Comparison of ENCODE assay signal across 23 mouse cellular contexts in the genomic region with DNA sequence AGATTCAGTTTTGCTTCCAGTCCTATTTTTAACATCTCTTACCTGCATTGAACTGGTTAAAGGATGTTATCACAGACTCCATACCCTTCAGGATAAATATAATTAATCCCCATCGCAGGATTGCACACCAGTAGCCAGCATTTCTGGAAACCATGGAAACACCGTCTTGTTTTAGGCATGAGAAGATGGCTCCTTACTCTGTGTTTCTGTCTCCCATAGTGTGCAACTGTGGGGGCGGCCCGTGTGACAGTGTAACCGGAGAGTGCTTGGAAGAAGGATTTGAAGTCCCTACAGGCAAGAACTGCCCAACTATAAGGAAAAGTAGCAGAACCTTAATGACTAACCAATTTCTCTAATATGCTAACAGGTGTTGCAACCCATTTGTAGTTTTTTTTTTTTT.
DNase-seq lines count a peak whose midpoint lies in the region; ATAC-seq lines count a peak whose summit lies in the region.
"Had no signal": no experiment of that assay in that cellular context is flagged by ENCODE, and none has a peak within 500 bp of the region (broad histone marks: within the 10 kb centered on the region; RNA-seq: fewer than 3 reads in every experiment).

No protein-coding gene starts in this region.

- H3K4me2 ChIP-seq in hindbrain, embryonic 12.5 days (replicated peaks) = no peak overlapping the region
- no peak overlapping the region for H3K4me2 ChIP-seq in hindbrain, embryonic 11.5 days (replicated peaks; ENCODE audit: low read depth, low read length)
- no peak overlapping the region for H3K4me2 ChIP-seq in midbrain, embryonic 13.5 days (replicated peaks)
- H3K4me2 ChIP-seq in midbrain, embryonic 12.5 days (replicated peaks) = no peak overlapping the region
- H3K4me2 ChIP-seq: embryonic facial prominence, embryonic 12.5 days; forebrain, embryonic 13.5 days; neural tube, embryonic 13.5 days had no signal

- H3K36me3 ChIP-seq in hindbrain, embryonic 12.5 days = no peaks in the 10 kb centered on the region
- H3K36me3 ChIP-seq in hindbrain, embryonic 11.5 days (ENCODE audit: control insufficient read depth, insufficient read depth, low read length) = no peaks in the 10 kb centered on the region
- H3K36me3 ChIP-seq in midbrain, embryonic 10.5 days = no peaks in the 10 kb centered on the region
- H3K36me3 ChIP-seq in midbrain, embryonic 13.5 days = no peaks in the 10 kb centered on the region
- H3K36me3 ChIP-seq in midbrain, embryonic 12.5 days = no peaks in the 10 kb centered on the region
- H3K36me3 ChIP-seq: neural tube, embryonic 13.5 days had no signal

- peak; percentile 54; the same call in 1 of the 2 replicates for ATAC-seq in hindbrain, embryonic 12.5 days (ENCODE audit: low FRiP score)
- ATAC-seq in hindbrain, embryonic 11.5 days (ENCODE audit: low FRiP score) = no peak
- no peak for ATAC-seq in midbrain, embryonic 13.5 days
- ATAC-seq in midbrain, embryonic 12.5 days (ENCODE audit: low FRiP score, low read depth) = 0 out of 2 replicates have a peak, but pooled peaks have one; percentile 35
- no peak for ATAC-seq in activated CD4-positive, CD25-positive, alpha-beta regulatory T cell, adult 4 months
- ATAC-seq: forebrain, embryonic 13.5 days had no signal

- H3K9me3 ChIP-seq in hindbrain, embryonic 12.5 days (replicated peaks) = no peaks in the 10 kb centered on the region
- H3K9me3 ChIP-seq in hindbrain, embryonic 11.5 days (ENCODE audit: control insufficient read depth, low read length) = no peaks in the 10 kb centered on the region
- no peaks in the 10 kb centered on the region for H3K9me3 ChIP-seq in midbrain, embryonic 10.5 days (replicated peaks)
- no peaks in the 10 kb centered on the region for H3K9me3 ChIP-seq in midbrain, embryonic 13.5 days
- no peaks in the 10 kb centered on the region for H3K9me3 ChIP-seq in midbrain, embryonic 12.5 days
- H3K9me3 ChIP-seq: embryonic facial prominence, embryonic 12.5 days; forebrain, embryonic 13.5 days; heart, embryonic 10.5 days; limb, embryonic 10.5 days; neural tube, embryonic 13.5 days had no signal

- H3K27me3 ChIP-seq in hindbrain, embryonic 12.5 days = no peaks in the 10 kb centered on the region
- no peaks in the 10 kb centered on the region for H3K27me3 ChIP-seq in hindbrain, embryonic 11.5 days (ENCODE audit: control insufficient read depth, insufficient read depth, low read length)
- H3K27me3 ChIP-seq in midbrain, embryonic 10.5 days (ENCODE audit: low read depth, poor library complexity, severe bottlenecking) = no peaks in the 10 kb centered on the region
- no peaks in the 10 kb centered on the region for H3K27me3 ChIP-seq in midbrain, embryonic 13.5 days
- H3K27me3 ChIP-seq in midbrain, embryonic 12.5 days = no peaks in the 10 kb centered on the region
- H3K27me3 ChIP-seq: CH12.LX; embryonic facial prominence, embryonic 12.5 days; forebrain, embryonic 13.5 days; neural tube, embryonic 13.5 days had no signal

- H3K9ac ChIP-seq in hindbrain, embryonic 12.5 days = no peak overlapping the region
- H3K9ac ChIP-seq in hindbrain, embryonic 11.5 days (ENCODE audit: low read depth, low read length) = no peak overlapping the region
- no peak overlapping the region for H3K9ac ChIP-seq in midbrain, embryonic 13.5 days (replicated peaks)
- no peak overlapping the region for H3K9ac ChIP-seq in midbrain, embryonic 12.5 days (replicated peaks)
- H3K9ac ChIP-seq: embryonic facial prominence, embryonic 12.5 days; forebrain, embryonic 13.5 days; neural tube, embryonic 13.5 days had no signal

- peaks cover 9% of the 10 kb centered on the region; the same call in 1 of the 2 replicates for H3K4me1 ChIP-seq in hindbrain, embryonic 12.5 days
- no peaks in the 10 kb centered on the region for H3K4me1 ChIP-seq in hindbrain, embryonic 11.5 days (replicated peaks; ENCODE audit: control insufficient read depth, insufficient read depth, low read length)
- peaks cover 24% of the 10 kb centered on the region for H3K4me1 ChIP-seq in midbrain, embryonic 10.5 days
- peaks cover 10% of the 10 kb centered on the region for H3K4me1 ChIP-seq in midbrain, embryonic 13.5 days (replicated peaks)
- H3K4me1 ChIP-seq in midbrain, embryonic 12.5 days = peaks cover 6% of the 10 kb centered on the region; the same call in 1 of the 2 replicates
- H3K4me1 ChIP-seq: heart, embryonic 10.5 days had no signal

- no peak overlapping the region for H3K27ac ChIP-seq in hindbrain, embryonic 12.5 days
- H3K27ac ChIP-seq in hindbrain, embryonic 11.5 days (ENCODE audit: low read depth, low read length) = no peak overlapping the region
- H3K27ac ChIP-seq in midbrain, embryonic 10.5 days (replicated peaks) = 0 out of 2 replicates have a peak overlapping the region, but pooled peaks have one; percentile 3
- H3K27ac ChIP-seq in midbrain, embryonic 13.5 days = no peak overlapping the region
- no peak overlapping the region for H3K27ac ChIP-seq in midbrain, embryonic 12.5 days (replicated peaks)
- H3K27ac ChIP-seq: embryonic facial prominence, embryonic 12.5 days; forebrain, embryonic 13.5 days; heart, embryonic 10.5 days; limb, embryonic 10.5 days; neural tube, embryonic 13.5 days had no signal

- WGBS in hindbrain, embryonic 12.5 days = 65% methylated on average over 5 of the region's 5 CpGs
- 62% methylated on average over 5 of the region's 5 CpGs for WGBS in hindbrain, embryonic 11.5 days
- WGBS in midbrain, embryonic 10.5 days = 69% methylated on average over 5 of the region's 5 CpGs
- WGBS in midbrain, embryonic 13.5 days = 50% methylated on average over 5 of the region's 5 CpGs
- WGBS in midbrain, embryonic 12.5 days = 55% methylated on average over 5 of the region's 5 CpGs

- H3K4me3 ChIP-seq in hindbrain, embryonic 12.5 days = no peak overlapping the region
- H3K4me3 ChIP-seq in hindbrain, embryonic 11.5 days (ENCODE audit: low read depth, low read length) = no peak overlapping the region
- H3K4me3 ChIP-seq in midbrain, embryonic 10.5 days = no peak overlapping the region
- no peak overlapping the region for H3K4me3 ChIP-seq in midbrain, embryonic 13.5 days (replicated peaks)
- no peak overlapping the region for H3K4me3 ChIP-seq in midbrain, embryonic 12.5 days
- H3K4me3 ChIP-seq: embryonic facial prominence, embryonic 12.5 days; erythroblast, embryonic 14.5 days; forebrain, embryonic 13.5 days; heart, embryonic 10.5 days; limb, embryonic 10.5 days; neural tube, embryonic 13.5 days had no signal

- no peak for DNase-seq in hindbrain, embryonic 11.5 days (ENCODE audit: low spot score)
- no peak for DNase-seq in midbrain, embryonic 10.5 days (ENCODE audit: low spot score)
- peak; percentile 30 for DNase-seq in right cerebral cortex, postnatal 4 days
- no peak for DNase-seq in yolk sac, embryonic 10.5 days (ENCODE audit: low spot score)
- DNase-seq: adrenal gland, postnatal 36 days; cerebellum, adult 18-20 months; heart, postnatal 10 days; kidney, adult 8-10 months; kidney, postnatal 36 days; lung, adult 18-20 months; lung, postnatal 14 days; thymus, adult 2 months had no signal

Comparison
In these comparisons a context has a peak if more than half of its experiments do, and no peak if none do; other contexts are left out.
1. ATAC-seq: peak in hindbrain, embryonic 12.5 days (single experiment) and midbrain, embryonic 12.5 days (single experiment); none in hindbrain, embryonic 11.5 days (single experiment), midbrain, embryonic 13.5 days (single experiment) and activated CD4-positive, CD25-positive, alpha-beta regulatory T cell, adult 4 months (single experiment).